Mouse (Mus musculus) adrenal gland, adult (tissue): ENCODE measurements at regions not wholly inside any gene's neighbourhood (a gene's known extent, or its start where the extent isn't known, plus 50 kb on each side); places are given as distances from the start of the nearest gene placed in this dataset.

ENCODE experiments used
- DNase-seq, 2 experiments: peaks; one replicate each; pipeline ENCODE4 v3.0.0; 2022 to 2023; ENCODE audit warnings: low spot score in 1 of 2; ENCODE audit not compliant: inconsistent age in 2 of 2

DNA sequence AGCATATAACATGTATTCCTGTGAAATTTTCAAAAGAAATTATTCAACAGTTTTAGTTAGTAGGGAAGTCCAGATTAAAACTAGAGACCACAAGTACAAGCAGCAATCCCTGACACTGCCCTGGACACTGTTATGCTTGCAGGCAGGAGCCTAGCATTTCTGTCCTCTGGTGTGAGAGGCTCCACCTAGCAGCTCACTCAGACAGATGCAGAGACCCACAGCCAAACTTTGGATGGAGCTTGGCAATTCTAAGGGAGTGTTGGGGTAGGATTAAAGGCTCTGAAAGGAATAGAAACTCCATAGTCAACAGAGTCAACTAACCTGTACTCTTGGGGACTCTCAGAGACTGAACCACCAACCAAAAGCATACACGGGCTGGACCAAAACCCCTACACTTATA lies 509.8 kb downstream of the Flrt2 start:
- no peak for DNase-seq

DNA sequence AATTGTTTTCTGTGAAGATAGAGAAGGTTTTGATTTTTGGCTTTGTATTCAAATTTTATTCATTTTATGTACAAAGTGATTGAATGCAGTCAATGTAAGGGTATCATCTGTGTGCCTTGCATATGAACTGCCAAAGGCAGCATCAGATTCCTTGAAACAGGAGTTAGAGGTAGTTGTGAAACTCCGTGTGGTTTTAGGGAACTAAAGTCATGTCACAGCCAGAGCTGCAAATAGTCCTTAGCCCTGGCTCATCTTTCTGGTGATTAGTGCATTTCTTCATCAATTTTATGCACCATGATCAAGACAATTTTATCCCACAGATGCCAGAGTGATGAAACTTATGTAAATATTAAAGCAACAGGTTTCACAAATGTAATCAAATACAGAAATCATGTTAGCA lies 534.4 kb downstream of the Flrt2 start:
- DNase-seq: no peak

DNA sequence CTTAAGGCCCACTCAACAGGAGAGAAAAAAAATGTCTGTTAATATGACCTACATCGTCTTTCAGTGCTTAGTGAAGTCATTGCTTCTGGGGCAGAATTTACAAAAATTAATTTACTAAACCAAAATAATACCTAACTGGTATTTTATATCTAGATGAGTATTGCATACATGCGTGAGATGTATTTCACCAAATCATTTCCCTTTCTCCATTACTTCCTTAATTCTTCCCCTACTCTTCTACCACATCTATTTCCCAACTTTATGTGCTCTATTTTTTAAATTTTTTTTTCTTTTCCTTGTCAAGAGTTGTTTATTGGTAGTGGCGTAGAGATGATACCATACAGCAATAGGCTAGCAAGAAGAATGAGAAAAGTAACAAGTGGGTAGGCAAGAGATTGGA lies 536.7 kb downstream of the Flrt2 start:
- no peak for DNase-seq

- DNase-seq: no peak
Measured at GRCm38 (mm10) chr12:96235510-96235909, 543.5 kb downstream of the Flrt2 start.

- no peak for DNase-seq
Measured at GRCm38 (mm10) chr12:96235996-96236525, 544.0 kb downstream of the Flrt2 start.

- no peak for DNase-seq
Measured at GRCm38 (mm10) chr12:96239642-96240041, 547.6 kb downstream of the Flrt2 start.

DNA sequence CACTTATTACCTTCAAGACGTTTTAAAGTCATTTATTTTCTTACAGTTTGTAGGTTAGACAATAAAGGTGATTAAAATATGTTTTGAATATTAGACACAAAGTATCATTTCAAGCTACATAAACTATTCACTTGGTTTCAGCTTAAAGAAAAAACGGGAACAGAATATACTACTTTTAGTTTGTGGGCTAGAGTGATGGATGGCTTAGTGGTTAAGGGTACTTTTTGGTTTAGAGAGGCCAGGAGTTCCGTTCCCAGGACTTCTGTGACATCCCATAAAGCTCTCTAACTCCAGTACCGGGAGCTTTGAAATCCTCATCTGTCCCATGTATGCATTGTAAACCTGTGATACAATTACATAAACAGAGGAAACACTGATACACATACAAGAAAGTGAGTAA lies 570.0 kb downstream of the Flrt2 start:
- no peak for DNase-seq

GRCm38 (mm10) chr12:96275894-96276293 lies 583.9 kb downstream of the Flrt2 start:
- DNase-seq: no peak

DNA sequence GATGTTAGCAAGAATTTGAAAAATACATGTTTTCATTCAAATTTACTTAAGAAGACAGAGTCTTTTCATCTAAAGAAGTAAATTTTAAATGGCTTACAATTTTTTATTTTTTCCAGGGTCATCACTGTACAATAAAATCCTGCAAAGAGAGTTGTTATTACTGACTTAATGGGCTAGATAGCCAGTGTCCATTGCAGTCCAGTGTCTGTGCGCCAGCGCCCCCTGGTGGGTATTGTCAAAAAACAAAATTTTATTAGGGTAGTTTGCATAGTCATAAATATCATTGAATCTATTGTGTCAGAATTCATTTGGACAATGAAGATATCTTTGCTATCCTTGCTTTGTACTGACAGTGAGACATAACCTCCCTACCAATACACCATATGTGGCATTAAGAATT lies 619.1 kb downstream of the Flrt2 start:
- DNase-seq: peak; percentile 29 to 72

DNA sequence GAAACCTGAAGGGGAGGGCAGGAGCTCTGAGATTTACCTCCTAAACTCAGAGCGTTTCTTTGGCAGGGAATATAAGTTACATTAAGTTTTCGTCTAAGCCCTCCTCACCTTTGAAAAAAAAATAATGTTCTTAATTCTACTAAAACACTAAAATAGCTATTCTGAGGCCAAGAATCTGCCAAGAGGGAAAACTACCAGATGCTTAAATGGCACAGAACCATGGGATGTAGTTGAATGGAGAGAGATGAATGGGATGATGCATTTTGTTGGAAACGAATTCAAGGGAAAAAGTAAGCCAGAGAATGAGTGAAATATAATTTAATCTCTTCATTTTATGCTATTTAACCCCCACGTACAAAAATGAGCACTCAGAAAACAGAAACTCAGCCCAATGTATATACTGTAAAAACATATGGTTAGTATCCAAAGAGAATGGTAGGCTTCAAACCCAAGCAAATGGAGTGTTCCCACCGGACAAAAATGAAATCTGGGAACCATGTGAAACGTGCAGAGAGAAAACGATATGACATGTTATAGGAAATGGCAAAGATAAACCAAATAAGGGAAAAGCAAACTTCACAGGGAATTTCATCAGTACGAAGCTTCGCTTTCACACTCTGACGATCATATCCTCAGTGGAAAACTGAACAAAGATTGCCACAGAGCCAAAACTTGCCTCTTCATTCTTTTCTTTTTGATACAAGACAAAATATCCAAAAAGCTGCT lies 631.2 kb downstream of the Flrt2 start:
- no peak for DNase-seq

GRCm38 (mm10) chr12:96351143-96351542 lies 659.1 kb downstream of the Flrt2 start:
- no peak for DNase-seq

- no peak for DNase-seq
Measured at GRCm38 (mm10) chr12:96378924-96379323, 686.9 kb downstream of the Flrt2 start.

DNA sequence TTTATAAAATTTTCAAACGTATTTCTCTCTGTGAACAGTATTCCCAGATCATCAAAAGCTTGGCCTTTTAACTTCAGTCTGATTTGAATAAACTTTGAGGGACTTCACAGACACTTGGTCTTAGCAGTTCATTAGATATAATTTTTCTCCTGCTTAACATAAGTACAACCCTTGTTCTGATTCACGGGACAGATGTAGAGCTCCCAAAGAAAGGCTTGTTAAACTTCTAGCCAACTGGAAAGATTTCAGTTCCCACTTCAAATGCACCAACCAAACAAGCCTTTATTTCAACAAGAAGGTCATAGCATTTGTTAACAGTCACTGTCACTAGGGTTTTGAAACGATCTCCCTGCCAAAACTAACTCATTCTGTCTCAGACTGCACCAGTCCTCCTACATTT lies 727.1 kb downstream of the Flrt2 start:
- no peak for DNase-seq

DNA sequence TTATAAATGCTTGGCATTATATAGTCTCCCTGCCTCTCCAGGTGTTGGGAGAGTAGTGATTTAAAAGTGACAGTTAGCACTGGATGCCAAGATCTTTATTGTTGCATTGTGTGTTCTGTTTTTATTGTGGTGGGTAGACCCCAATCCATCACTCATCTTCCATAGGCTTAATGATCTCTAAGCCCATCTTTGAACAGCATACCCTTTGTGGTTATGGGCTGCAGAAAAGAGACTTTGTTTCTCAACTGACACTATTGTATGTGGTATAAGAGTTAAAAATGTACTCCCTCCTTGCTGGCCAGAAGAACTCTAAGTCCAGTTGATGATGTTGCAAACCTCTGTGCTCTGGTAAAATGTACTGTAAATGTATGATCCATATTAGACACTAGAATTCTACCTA lies 727.5 kb downstream of the Flrt2 start:
- DNase-seq: no peak

GRCm38 (mm10) chr12:96427589-96427988 lies 735.6 kb downstream of the Flrt2 start:
- no peak for DNase-seq

DNA sequence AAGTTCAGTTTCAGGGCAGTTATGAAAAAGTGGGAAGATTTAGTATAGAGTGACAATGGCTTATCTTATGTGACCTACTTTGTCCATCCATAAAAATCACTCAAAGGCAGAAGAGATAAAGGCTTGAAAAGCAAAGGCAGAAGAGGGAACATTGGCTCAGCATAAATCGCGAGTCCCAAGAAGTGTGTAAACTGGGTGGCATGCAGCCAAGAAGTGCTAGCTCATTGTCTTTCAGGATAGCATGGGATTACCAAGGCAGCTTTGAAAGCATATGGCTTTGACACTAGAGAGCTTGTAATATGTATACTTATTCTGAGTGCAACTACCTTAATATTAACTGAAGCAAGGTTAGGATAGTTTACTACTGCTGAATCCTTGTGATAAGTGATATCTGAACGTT lies 750.5 kb downstream of the Flrt2 start:
- no peak for DNase-seq

- DNase-seq: no peak
Measured at GRCm38 (mm10) chr12:96453374-96453773, 761.3 kb downstream of the Flrt2 start.

- DNase-seq: no peak
Measured at GRCm38 (mm10) chr12:96476344-96476743, 784.3 kb downstream of the Flrt2 start.

DNA sequence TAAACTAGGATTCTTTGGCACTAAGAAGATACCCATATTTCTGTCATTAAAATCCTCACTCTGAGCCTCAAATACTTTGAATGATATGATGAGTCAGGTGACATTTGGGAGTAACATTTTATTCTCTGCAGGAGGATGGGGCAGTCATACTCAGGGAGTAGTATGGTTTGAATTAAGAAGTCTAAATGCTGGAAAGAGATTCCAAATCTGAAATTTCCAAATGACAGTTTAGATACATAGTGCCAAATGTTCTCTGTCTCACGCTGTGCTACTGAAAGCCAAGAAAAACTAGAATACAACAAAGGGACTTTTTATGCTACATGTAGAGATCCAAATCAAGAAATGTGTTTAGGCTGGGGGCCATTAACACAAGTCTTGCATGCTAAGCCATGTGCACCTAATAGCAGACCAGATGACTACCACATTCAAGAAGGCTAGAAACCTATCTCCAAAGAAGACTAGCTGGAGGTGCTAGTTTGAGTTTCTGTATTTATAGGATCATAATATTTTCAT lies 796.5 kb downstream of the Flrt2 start:
- no peak for DNase-seq

DNA sequence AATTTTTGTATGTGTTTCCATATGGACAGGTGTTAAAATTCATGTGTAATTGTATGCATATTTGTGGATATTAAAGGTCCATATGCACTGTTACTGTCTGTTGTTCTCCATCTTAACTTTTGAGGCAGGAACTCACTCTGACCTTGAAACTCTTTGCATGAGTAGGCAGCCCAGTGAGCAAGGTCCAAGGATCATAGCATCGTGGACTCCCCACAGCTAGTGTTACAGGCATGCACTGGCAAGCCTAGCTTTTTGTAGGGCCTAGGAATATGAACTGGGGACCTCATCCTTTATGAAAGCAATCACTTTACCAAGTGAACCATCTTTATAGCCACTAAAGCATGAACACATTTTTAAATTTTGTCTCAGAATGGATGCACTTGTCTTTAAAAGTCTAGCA lies 817.6 kb downstream of the Flrt2 start:
- DNase-seq: no peak

DNA sequence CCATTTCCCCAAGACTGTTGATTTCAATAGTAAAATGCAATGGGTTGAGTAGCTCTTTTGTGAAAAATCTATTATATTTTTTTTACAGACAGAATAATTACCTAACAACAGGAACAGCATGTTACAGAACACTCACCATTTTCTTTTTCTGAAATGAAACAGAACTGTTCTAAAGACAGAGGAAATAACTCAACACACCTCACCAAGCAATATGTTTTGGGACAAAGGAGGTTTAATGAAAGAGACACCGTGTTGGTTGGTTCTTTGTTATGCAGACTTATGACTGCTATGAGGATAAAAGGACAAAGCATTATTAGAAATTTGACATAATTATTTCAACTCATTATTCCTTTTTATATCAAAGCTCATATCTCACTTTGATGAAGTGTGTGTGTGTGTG lies 866.8 kb downstream of the Flrt2 start:
- DNase-seq: no peak

DNA sequence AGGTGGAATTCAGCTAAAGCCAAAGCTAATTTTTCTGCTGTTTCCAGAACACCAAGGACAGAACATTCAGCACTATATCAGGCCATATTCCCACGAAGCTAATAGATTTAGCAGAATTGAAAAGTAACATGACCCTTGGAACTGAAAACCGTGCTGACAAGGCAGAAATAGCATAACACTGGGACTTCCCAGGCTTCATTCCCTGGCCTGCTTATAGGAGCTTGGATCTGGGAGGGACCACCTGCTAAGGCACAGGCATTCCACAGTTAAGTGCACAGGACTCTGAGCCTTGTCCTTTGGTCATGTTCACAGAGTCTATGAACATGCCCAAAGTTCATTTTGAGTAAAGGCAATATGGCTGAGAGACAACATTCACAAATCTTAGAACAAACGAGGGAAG lies 902.8 kb downstream of the Flrt2 start:
- DNase-seq: no peak

DNA sequence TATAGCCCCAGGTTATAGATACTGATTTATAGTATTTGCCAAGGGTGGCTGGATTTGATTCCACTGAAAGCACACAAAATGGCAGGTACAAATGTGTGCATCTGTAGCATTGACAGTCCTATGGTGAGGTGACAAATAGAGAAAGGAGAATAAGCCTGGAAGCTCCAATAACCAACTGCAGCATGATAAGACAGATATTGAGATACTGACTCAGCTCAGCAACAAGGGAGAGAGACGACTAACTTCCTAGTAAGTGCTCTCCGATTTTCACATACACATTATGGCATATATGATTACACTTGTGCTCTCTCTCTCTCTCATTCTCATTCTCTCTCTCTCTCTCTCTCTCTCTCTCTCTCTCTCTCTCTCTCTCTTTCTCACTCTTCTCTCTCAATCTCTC lies 923.1 kb downstream of the Flrt2 start:
- no peak for DNase-seq
